Mouse (Mus musculus): Measurements from ENCODE around the gene Tmem189. TPM values are rescaled to one million over a fixed set of nuclear protein-coding genes. Genes with fewer than 3 reads are reported as not detected.

Gene Tmem189
- 9.8 TPM for polyA plus RNA-seq (2017; shearing (Covaris generic))

GRCm38 (mm10) chr2:167689501-167690218 is at the start of gene Tmem189:
Gene Tmem189 (minus strand): TSS chr2:167689822.

GRCm38 (mm10) chr2:167688498-167689451 is 847 bp downstream of the Tmem189 start, which contains the start of gene Cebpb:
Gene Cebpb (plus strand): TSS chr2:167688915.

GRCm38 (mm10) chr2:167661270-167662203 is 28.1 kb downstream of the Tmem189 start, which contains the start of gene Gm20431:
Gene Gm20431 (minus strand): TSS chr2:167661496.

GRCm38 (mm10) chr2:167631591-167632448 is 57.8 kb downstream of the Tmem189 start, which contains the start of gene Ube2v1:
Gene Ube2v1 (minus strand): TSS chr2:167632095.

Other genes starting within 250 kb of the Tmem189 start
- gene Rnf114, start 197.2 kb downstream of the Tmem189 start, polyA plus RNA-seq (2017; shearing (Covaris generic)): 302 TPM
- 39.3 TPM for gene Spata2, start 196.9 kb downstream of the Tmem189 start, polyA plus RNA-seq (2017; shearing (Covaris generic))
- 0.17 TPM for gene Snai1, start 151.6 kb downstream of the Tmem189 start, polyA plus RNA-seq (2017; shearing (Covaris generic))
- 371 TPM for gene Ube2v1, start 57.7 kb downstream of the Tmem189 start, polyA plus RNA-seq (2017; shearing (Covaris generic))
- gene Gm20431, start 28.3 kb downstream of the Tmem189 start, polyA plus RNA-seq (2017; shearing (Covaris generic)): not detected
- gene Cebpb, start 907 bp downstream of the Tmem189 start, polyA plus RNA-seq (2017; shearing (Covaris generic)): 0.19 TPM
- 122 TPM for gene Ptpn1, start 242.2 kb upstream of the Tmem189 start, polyA plus RNA-seq (2017; shearing (Covaris generic))